Mouse (Mus musculus): Measurements from ENCODE around the gene Atp23. TPM values are rescaled to one million over a fixed set of nuclear protein-coding genes. Genes with fewer than 3 reads are reported as not detected.

Atp23 gene
- polyA plus RNA-seq, 1 experiment, result 6.3 TPM

- Histone ChIP-seq H3ac (ENCODE audit: control insufficient read depth, insufficient read length) (no peak overlapping the region), H3K4me2 (ENCODE audit: low read depth) (no peak overlapping the region), H3K79me2 (ENCODE audit: control insufficient read depth, insufficient read depth) (no peaks in the 10 kb centered on the region), H3K4me3 (no peak overlapping the region), H3K27me3 (ENCODE audit: control insufficient read depth, insufficient read depth, insufficient read length) (no peaks in the 10 kb centered on the region), H3K36me3 (ENCODE audit: control insufficient read depth, insufficient read depth) (no peaks in the 10 kb centered on the region)
- TF ChIP-seq POLR2AphosphoS2 (IDR thresholded peaks at IDR 0.05; ENCODE audit: insufficient read length, low read depth) (no peak), USF1 (IDR thresholded peaks at IDR 0.05; ENCODE audit: low read depth) (no peak), MYOG (IDR thresholded peaks at IDR 0.05; ENCODE audit: control insufficient read depth in 1 of 3, insufficient read depth in 1 of 3, insufficient read length in 2 of 3, low read depth in 2 of 3) (no peak), TCF12 (IDR thresholded peaks at IDR 0.05; ENCODE audit: insufficient read depth, poor library complexity, severe bottlenecking) (no peak), POLR2A (IDR thresholded peaks at IDR 0.05; ENCODE audit: insufficient read length, low read depth) (no peak), REST (IDR thresholded peaks at IDR 0.05; ENCODE audit: insufficient read depth, insufficient read length) (no peak), CEBPB (IDR thresholded peaks at IDR 0.05; ENCODE audit: insufficient read depth, poor library complexity, severe bottlenecking) (no peak), E2F4 (IDR thresholded peaks at IDR 0.05; ENCODE audit: insufficient read depth) (no peak), SRF (IDR thresholded peaks at IDR 0.05; ENCODE audit: control insufficient read depth, insufficient read length, low read depth) (no peak)
These were observed 56.5 kb downstream of the Atp23 start for GRCm38 (mm10) chr10:126844689-126845088.

GRCm38 (mm10) chr10:126840266-126840665, 60.9 kb downstream of the Atp23 start:
- Histone ChIP-seq H3ac (ENCODE audit: control insufficient read depth, insufficient read length) (no peak overlapping the region), H3K79me2 (ENCODE audit: control insufficient read depth, insufficient read depth) (no peaks in the 10 kb centered on the region)
- TF ChIP-seq USF1 (IDR thresholded peaks at IDR 0.05; ENCODE audit: low read depth) (no peak), MYOD1 (IDR thresholded peaks at IDR 0.05; ENCODE audit: control insufficient read depth in 1 of 3, insufficient read length in 2 of 3, low read depth in 2 of 3) (no peak), MAX (IDR thresholded peaks at IDR 0.05; ENCODE audit: low read depth) (no peak)

GRCm38 (mm10) chr10:126833006-126833405, 68.1 kb downstream of the Atp23 start:
- TF ChIP-seq POLR2AphosphoS2 (IDR thresholded peaks at IDR 0.05; ENCODE audit: insufficient read length, low read depth), result no peak
- TF ChIP-seq POLR2A (IDR thresholded peaks at IDR 0.05; ENCODE audit: insufficient read length, low read depth), result no peak
- TF ChIP-seq REST (IDR thresholded peaks at IDR 0.05; ENCODE audit: insufficient read depth, insufficient read length), result no peak
- TF ChIP-seq USF1 (IDR thresholded peaks at IDR 0.05; ENCODE audit: low read depth), result no peak
- TF ChIP-seq MYOD1 (IDR thresholded peaks at IDR 0.05; ENCODE audit: control insufficient read depth in 1 of 3, insufficient read length in 2 of 3, low read depth in 2 of 3), result no peak
- no peak for TF ChIP-seq MYOG (IDR thresholded peaks at IDR 0.05; ENCODE audit: control insufficient read depth in 1 of 3, insufficient read depth in 1 of 3, insufficient read length in 2 of 3, low read depth in 2 of 3)
- no peak for TF ChIP-seq MAX (IDR thresholded peaks at IDR 0.05; ENCODE audit: low read depth)
- TF ChIP-seq TCF3 (IDR thresholded peaks at IDR 0.05; ENCODE audit: insufficient read length, low read depth), result no peak
- no peak for TF ChIP-seq TCF12 (IDR thresholded peaks at IDR 0.05; ENCODE audit: insufficient read depth, poor library complexity, severe bottlenecking)
- no peak for TF ChIP-seq SRF (IDR thresholded peaks at IDR 0.05; ENCODE audit: control insufficient read depth, insufficient read length, low read depth)
- TF ChIP-seq CEBPB (IDR thresholded peaks at IDR 0.05; ENCODE audit: insufficient read depth, poor library complexity, severe bottlenecking), result no peak
- no peak for TF ChIP-seq E2F4 (IDR thresholded peaks at IDR 0.05; ENCODE audit: insufficient read depth)
- no peaks in the 10 kb centered on the region for H3K79me2 ChIP-seq (ENCODE audit: control insufficient read depth, insufficient read depth)
- no peak overlapping the region for H3ac ChIP-seq (ENCODE audit: control insufficient read depth, insufficient read length)
- H3K4me3 ChIP-seq, result no peak overlapping the region
- no peaks in the 10 kb centered on the region for H3K27me3 ChIP-seq (ENCODE audit: control insufficient read depth, insufficient read depth, insufficient read length)
- H3K36me3 ChIP-seq (ENCODE audit: control insufficient read depth, insufficient read depth), result no peaks in the 10 kb centered on the region
- H3K4me2 ChIP-seq (ENCODE audit: low read depth), result no peak overlapping the region

More at GRCm38 (mm10) chr10:126840266-126840665, 60.9 kb downstream of the Atp23 start:
- no peak overlapping the region for H3K4me2 ChIP-seq (ENCODE audit: low read depth)
- no peak overlapping the region for H3K4me3 ChIP-seq
- H3K27me3 ChIP-seq (ENCODE audit: control insufficient read depth, insufficient read depth, insufficient read length), result no peaks in the 10 kb centered on the region
- H3K36me3 ChIP-seq (ENCODE audit: control insufficient read depth, insufficient read depth), result no peaks in the 10 kb centered on the region

- Histone ChIP-seq H3K4me3 (no peak overlapping the region), H3K36me3 (ENCODE audit: control insufficient read depth, insufficient read depth) (no peaks in the 10 kb centered on the region), H3K4me2 (ENCODE audit: low read depth) (no peak overlapping the region), H3ac (ENCODE audit: control insufficient read depth, insufficient read length) (no peak overlapping the region), H3K27me3 (ENCODE audit: control insufficient read depth, insufficient read depth, insufficient read length) (no peaks in the 10 kb centered on the region), H3K79me2 (ENCODE audit: control insufficient read depth, insufficient read depth) (no peaks in the 10 kb centered on the region)
- TF ChIP-seq POLR2A (IDR thresholded peaks at IDR 0.05; ENCODE audit: insufficient read length, low read depth) (no peak), POLR2AphosphoS2 (IDR thresholded peaks at IDR 0.05; ENCODE audit: insufficient read length, low read depth) (no peak), TCF12 (IDR thresholded peaks at IDR 0.05; ENCODE audit: insufficient read depth, poor library complexity, severe bottlenecking) (no peak), MYOG (IDR thresholded peaks at IDR 0.05; ENCODE audit: control insufficient read depth in 1 of 3, insufficient read depth in 1 of 3, insufficient read length in 2 of 3, low read depth in 2 of 3) (no peak), MYOD1 (IDR thresholded peaks at IDR 0.05; ENCODE audit: control insufficient read depth in 1 of 3, insufficient read length in 2 of 3, low read depth in 2 of 3) (no peak), MAX (IDR thresholded peaks at IDR 0.05; ENCODE audit: low read depth) (no peak), E2F4 (IDR thresholded peaks at IDR 0.05; ENCODE audit: insufficient read depth) (no peak), USF1 (IDR thresholded peaks at IDR 0.05; ENCODE audit: low read depth) (no peak), CEBPB (IDR thresholded peaks at IDR 0.05; ENCODE audit: insufficient read depth, poor library complexity, severe bottlenecking) (no peak), TCF3 (IDR thresholded peaks at IDR 0.05; ENCODE audit: insufficient read length, low read depth) (no peak), SRF (IDR thresholded peaks at IDR 0.05; ENCODE audit: control insufficient read depth, insufficient read length, low read depth) (no peak), REST (IDR thresholded peaks at IDR 0.05; ENCODE audit: insufficient read depth, insufficient read length) (no peak)
These were observed 69.8 kb downstream of the Atp23 start for GRCm38 (mm10) chr10:126831329-126831728.

GRCm38 (mm10) chr10:126828618-126829017, 72.5 kb downstream of the Atp23 start:
- H3K36me3 ChIP-seq (ENCODE audit: control insufficient read depth, insufficient read depth), result no peaks in the 10 kb centered on the region
- H3K27me3 ChIP-seq (ENCODE audit: control insufficient read depth, insufficient read depth, insufficient read length), result no peaks in the 10 kb centered on the region
- H3K79me2 ChIP-seq (ENCODE audit: control insufficient read depth, insufficient read depth), result no peaks in the 10 kb centered on the region
- H3K4me3 ChIP-seq, result no peak overlapping the region
- no peak overlapping the region for H3K4me2 ChIP-seq (ENCODE audit: low read depth)
- TF ChIP-seq TCF12 (IDR thresholded peaks at IDR 0.05; ENCODE audit: insufficient read depth, poor library complexity, severe bottlenecking) (no peak), E2F4 (IDR thresholded peaks at IDR 0.05; ENCODE audit: insufficient read depth) (no peak), USF1 (IDR thresholded peaks at IDR 0.05; ENCODE audit: low read depth) (no peak), REST (IDR thresholded peaks at IDR 0.05; ENCODE audit: insufficient read depth, insufficient read length) (no peak), POLR2A (IDR thresholded peaks at IDR 0.05; ENCODE audit: insufficient read length, low read depth) (no peak), POLR2AphosphoS2 (IDR thresholded peaks at IDR 0.05; ENCODE audit: insufficient read length, low read depth) (no peak), MYOG (IDR thresholded peaks at IDR 0.05; ENCODE audit: control insufficient read depth in 1 of 3, insufficient read depth in 1 of 3, insufficient read length in 2 of 3, low read depth in 2 of 3) (no peak), MYOD1 (IDR thresholded peaks at IDR 0.05; ENCODE audit: control insufficient read depth in 1 of 3, insufficient read length in 2 of 3, low read depth in 2 of 3) (no peak), SRF (IDR thresholded peaks at IDR 0.05; ENCODE audit: control insufficient read depth, insufficient read length, low read depth) (no peak), TCF3 (IDR thresholded peaks at IDR 0.05; ENCODE audit: insufficient read length, low read depth) (no peak), MAX (IDR thresholded peaks at IDR 0.05; ENCODE audit: low read depth) (no peak), CEBPB (IDR thresholded peaks at IDR 0.05; ENCODE audit: insufficient read depth, poor library complexity, severe bottlenecking) (no peak)
- H3ac ChIP-seq (ENCODE audit: control insufficient read depth, insufficient read length), result no peak overlapping the region

Data from myocyte (in vitro differentiated cells).